10 mouse cellular contexts compared by ENCODE assay signal in the genomic region with DNA sequence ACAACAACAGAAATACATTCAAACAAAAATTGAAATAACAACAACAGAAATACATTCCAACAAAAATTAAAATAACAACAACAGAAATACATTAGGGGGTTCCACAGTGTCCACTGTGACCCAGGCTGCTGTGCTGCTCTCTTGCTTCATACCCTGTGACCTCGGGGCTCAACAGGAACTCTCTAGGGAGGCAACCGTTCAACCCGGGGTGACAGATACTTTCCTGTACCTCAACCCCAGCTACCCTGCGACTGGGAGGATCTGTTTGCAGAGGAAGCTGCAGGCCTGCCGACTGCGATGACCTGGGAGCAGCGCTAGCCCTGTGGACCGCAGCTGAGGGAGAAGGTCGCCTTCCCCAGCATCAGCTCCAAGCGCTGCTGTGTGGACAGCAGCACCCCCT.
"Had no signal": no experiment of that assay in that cellular context is flagged by ENCODE, and none has a peak within 500 bp of the region (broad histone marks: within the 10 kb centered on the region; RNA-seq: fewer than 3 reads in every experiment).

No protein-coding gene starts in this region.

- H3K27me3 ChIP-seq: intestine, embryonic 15.5 days; kidney, embryonic 15.5 days; midbrain, embryonic 13.5 days; neural tube, embryonic 12.5 days had no signal

- ATAC-seq: intestine, embryonic 15.5 days; midbrain, embryonic 13.5 days had no signal

- H3K4me3 ChIP-seq: intestine, embryonic 15.5 days; kidney, embryonic 15.5 days; left cerebral cortex, adult 2 months; limb, embryonic 10.5 days; midbrain, embryonic 13.5 days; neural tube, embryonic 12.5 days had no signal

- H3K36me3 ChIP-seq: intestine, embryonic 15.5 days; kidney, embryonic 15.5 days; limb, embryonic 10.5 days; midbrain, embryonic 13.5 days; neural tube, embryonic 12.5 days had no signal

- DNase-seq: kidney, adult 18-20 months; kidney, postnatal 25 days; lung, adult 18-20 months; lung, postnatal 4 days had no signal

- H3K4me1 ChIP-seq: neural tube, embryonic 12.5 days had no signal

- H3K4me2 ChIP-seq: intestine, embryonic 15.5 days; kidney, embryonic 15.5 days; midbrain, embryonic 13.5 days; neural tube, embryonic 12.5 days had no signal

- H3K27ac ChIP-seq: intestine, embryonic 15.5 days; kidney, embryonic 15.5 days; left cerebral cortex, adult 2 months; limb, embryonic 10.5 days; midbrain, embryonic 13.5 days; neural tube, embryonic 12.5 days had no signal

- H3K9ac ChIP-seq: intestine, embryonic 15.5 days; kidney, embryonic 15.5 days; midbrain, embryonic 13.5 days; neural tube, embryonic 12.5 days had no signal

- H3K9me3 ChIP-seq: intestine, embryonic 15.5 days; kidney, embryonic 15.5 days; limb, embryonic 10.5 days; midbrain, embryonic 13.5 days; neural tube, embryonic 12.5 days had no signal
